Mouse (Mus musculus) kidney, postnatal 0 days (tissue): ENCODE data around the gene Atpif1. TPM values are rescaled to one million over a fixed set of nuclear protein-coding genes. Genes with fewer than 3 reads are reported as not detected.
A peak's percentile ranks its signal among the peaks of the same experiment; 100 is the strongest.

Experiments used
- ATAC-seq: fragments of 200-750 bp; cut with Nextera tagmentation; replicated peaks from 2 replicates; pipeline ENCODE4 v1.8.0; 2017; ENCODE audit warnings: low read depth, moderate number of reproducible peaks, moderate TSS enrichment, moderate library complexity; ENCODE audit not compliant: low FRiP score
- DNase-seq: peaks from one replicate; pipeline ENCODE4 v3.0.0-alpha.2; 2016; ENCODE audit warnings: low spot score
- H3K27ac ChIP-seq: fragments of 300-500 bp; sonication (generic); 2 replicates; pipeline ENCODE4 v1.5.1; 2014; ENCODE audit warnings: mild to moderate bottlenecking
- H3K27me3 ChIP-seq: fragments of 300-500 bp; sonication (generic); 2 replicates; pipeline ENCODE4 v1.6.1; 2014; ENCODE audit warnings: low read length, mixed read lengths; ENCODE audit not compliant: insufficient read depth
- H3K36me3 ChIP-seq: fragments of 300-500 bp; sonication (generic); 2 replicates; pipeline ENCODE4 v1.6.1; 2014; ENCODE audit warnings: low read length, mixed read lengths; ENCODE audit not compliant: insufficient read depth
- H3K4me1 ChIP-seq: fragments of 300-500 bp; sonication (generic); replicated peaks from 2 replicates; pipeline ENCODE4 v1.6.1; 2014; ENCODE audit warnings: antibody characterized with exemption, low read length, mixed read lengths; ENCODE audit not compliant: insufficient read depth
- H3K4me2 ChIP-seq: fragments of 300-500 bp; sonication (generic); 2 replicates; pipeline ENCODE4 v1.6.1; 2014; ENCODE audit warnings: mild to moderate bottlenecking, low read length, moderate library complexity, mixed read lengths
- H3K4me3 ChIP-seq: fragments of 300-500 bp; sonication (generic); replicated peaks from 2 replicates; pipeline ENCODE4 v1.5.1; 2014; ENCODE audit warnings: low read depth, low read length
- H3K9ac ChIP-seq: fragments of 300-500 bp; sonication (generic); 2 replicates; pipeline ENCODE4 v1.6.1; 2014; ENCODE audit warnings: low read depth, low read length
- H3K9me3 ChIP-seq: fragments of 300-500 bp; sonication (generic); replicated peaks from 2 replicates; pipeline ENCODE4 v1.6.1; 2016; ENCODE audit warnings: low read length, inconsistent platforms, mixed read lengths
- CTCF ChIP-seq: IDR thresholded peaks from 2 replicates; pipeline ENCODE4 v1.5.1; 2016; ENCODE audit warnings: antibody characterized with exemption, low read depth, mild to moderate bottlenecking, moderate library complexity
- WGBS: fragments of 180-500 bp; shearing (Covaris S2); extraction: QIAGEN DNeasy Blood & Tissue Kit; methylation state at CpG from one replicate; pipeline ENCODE4 v1.1.7; 2014; 5-methylcytosine and 5-hydroxymethylcytosine counted together
- polyA plus RNA-seq: library from polyadenylated mRNA; unstranded; fragments of >200 nt; fragmentation: Nextera tagmentation; extraction: Ambion mirVana; gene quantifications from 2 replicates; pipeline ENCODE4 v1.2.1, GENCODE M21; 2015

The Atpif1 gene
- polyA plus RNA-seq, 1 experiment from 2014 or later = 1,801 TPM

DNA sequence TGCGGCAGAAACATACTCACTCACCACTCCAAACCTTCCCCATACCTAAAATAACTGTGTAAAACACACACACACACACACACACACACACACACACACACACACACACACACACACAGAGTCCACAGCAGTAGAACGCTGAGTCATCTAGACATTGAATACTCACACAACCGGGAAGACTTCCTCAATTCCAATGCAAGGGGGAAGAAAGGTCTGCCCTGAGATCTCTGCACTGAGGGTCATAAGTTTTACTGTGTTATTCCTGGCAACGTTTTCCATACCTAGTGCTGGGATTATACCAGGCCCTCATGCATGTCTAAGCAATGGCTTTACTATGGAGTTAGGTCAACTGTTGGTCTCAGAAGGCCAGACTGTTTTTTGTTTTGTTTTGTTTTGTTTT lies 4.1 kb downstream of the Atpif1 start:
- Histone ChIP-seq H3K9ac (no peak overlapping the region), H3K27ac (no peak overlapping the region), H3K9me3 (no peaks in the 10 kb centered on the region), H3K4me1 (peaks cover 8% of the 10 kb centered on the region; the same call in 1 of the 2 replicates), H3K36me3 (peaks cover 12% of the 10 kb centered on the region; the same call in 1 of the 2 replicates), H3K4me2 (no peak overlapping the region), H3K4me3 (no peak overlapping the region), H3K27me3 (no peaks in the 10 kb centered on the region)
- DNase-seq = peak; percentile 37
- ATAC-seq = no peak
- 61% methylated on average over 4 of the region's 4 CpGs for WGBS
- TF ChIP-seq CTCF = no peak

DNA sequence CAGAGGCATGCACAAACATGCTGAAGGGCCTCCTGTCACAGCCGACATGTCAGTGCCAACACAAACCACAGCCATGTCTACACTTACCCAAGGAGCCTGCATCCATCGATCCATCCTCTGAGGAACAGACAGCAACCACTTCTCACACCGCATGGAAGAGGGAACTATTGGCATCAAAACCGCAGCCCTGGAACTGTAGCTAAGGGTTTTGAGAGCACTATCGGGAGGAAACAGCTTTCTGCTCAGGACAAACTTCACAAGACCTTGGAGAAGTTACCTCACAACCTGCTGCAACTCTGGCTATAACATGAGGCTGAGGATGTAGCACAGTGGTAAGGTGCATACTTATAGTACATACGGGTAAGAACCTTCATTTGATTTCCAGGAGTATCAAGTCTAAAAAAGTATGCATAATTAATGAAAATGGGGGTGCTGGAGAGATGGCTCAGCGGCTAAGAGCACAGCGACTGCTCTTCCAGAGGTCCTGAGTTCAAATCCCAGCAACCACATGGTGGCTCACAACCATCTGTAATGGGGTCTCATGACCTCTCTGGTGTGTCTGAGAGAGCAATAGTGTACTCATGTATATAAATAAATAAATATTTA lies 5.4 kb downstream of the Atpif1 start:
- no peak overlapping the region for H3K4me3 ChIP-seq
- no peak for ATAC-seq
- 86% methylated on average over 8 of the region's 8 CpGs for WGBS
- no peak overlapping the region for H3K4me2 ChIP-seq
- H3K9ac ChIP-seq = no peak overlapping the region
- no peak for TF ChIP-seq CTCF
- DNase-seq = no peak
- H3K27me3 ChIP-seq = no peaks in the 10 kb centered on the region
- peaks cover 5% of the 10 kb centered on the region; the same call in 1 of the 2 replicates for H3K4me1 ChIP-seq
- no peaks in the 10 kb centered on the region for H3K9me3 ChIP-seq
- peaks cover 12% of the 10 kb centered on the region; the same call in 1 of the 2 replicates for H3K36me3 ChIP-seq
- H3K27ac ChIP-seq = no peak overlapping the region

DNA sequence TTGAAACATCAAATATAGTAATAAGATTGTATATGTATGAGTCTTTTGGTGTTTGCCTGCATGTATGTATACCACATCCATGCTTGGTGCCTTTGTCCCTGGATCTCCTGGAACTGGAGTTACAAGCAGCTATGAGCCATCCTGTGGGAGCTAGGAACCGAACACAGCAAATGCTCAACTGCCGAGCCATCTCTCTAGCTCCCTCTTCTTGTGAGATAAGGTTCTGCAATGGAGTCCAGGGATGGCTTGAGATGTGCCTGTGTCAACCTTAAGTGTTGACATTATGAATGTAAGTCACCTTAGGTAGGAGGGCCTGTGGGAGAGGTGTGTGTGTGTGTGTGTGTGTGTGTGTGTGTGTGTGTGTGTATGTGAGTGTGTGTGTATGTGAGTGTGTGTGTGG lies 6.8 kb downstream of the Atpif1 start:
- Histone ChIP-seq H3K36me3 (peaks cover 12% of the 10 kb centered on the region; the same call in 1 of the 2 replicates), H3K4me1 (peaks cover 5% of the 10 kb centered on the region; the same call in 1 of the 2 replicates), H3K27me3 (no peaks in the 10 kb centered on the region), H3K4me2 (no peak overlapping the region), H3K9ac (no peak overlapping the region), H3K9me3 (no peaks in the 10 kb centered on the region), H3K27ac (no peak overlapping the region), H3K4me3 (no peak overlapping the region)
- TF ChIP-seq CTCF = peak; percentile 43; the same call in 1 of the 2 replicates
- DNase-seq (no peak), ATAC-seq (no peak)
- WGBS = 52% methylated on average over 2 of the region's 2 CpGs

DNA sequence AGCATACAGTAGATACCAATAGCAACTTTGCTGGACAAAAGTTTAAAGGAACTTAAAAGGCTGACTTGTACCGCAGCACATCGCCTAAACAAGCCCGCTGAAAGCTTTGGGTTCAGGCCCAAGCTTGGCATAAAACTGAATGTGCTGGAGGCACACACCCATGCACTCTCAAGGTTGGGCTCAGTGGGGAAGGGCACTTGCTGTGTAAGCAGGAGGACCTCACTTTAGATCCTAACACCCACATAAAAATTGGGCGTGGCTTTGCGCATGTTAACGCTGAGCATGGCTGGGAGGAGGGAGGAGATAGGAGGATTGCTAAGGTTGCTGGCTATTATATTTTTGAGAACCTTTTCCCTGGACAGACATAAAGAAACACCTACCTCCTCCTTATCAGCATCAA lies 8.7 kb downstream of the Atpif1 start:
- H3K27me3 ChIP-seq = no peaks in the 10 kb centered on the region
- no peak for TF ChIP-seq CTCF
- H3K9me3 ChIP-seq = no peaks in the 10 kb centered on the region
- WGBS = 55% methylated on average over 6 of the region's 6 CpGs
- no peak overlapping the region for H3K9ac ChIP-seq
- H3K4me1 ChIP-seq = 0 out of 2 replicates have a peak, but pooled peaks cover 5% of the 10 kb centered on the region
- no peak overlapping the region for H3K4me2 ChIP-seq
- DNase-seq = no peak
- H3K27ac ChIP-seq = peak overlapping the region; percentile 40; the same call in 1 of the 2 replicates
- H3K4me3 ChIP-seq = no peak overlapping the region
- H3K36me3 ChIP-seq = no peaks in the 10 kb centered on the region
- no peak for ATAC-seq

DNA sequence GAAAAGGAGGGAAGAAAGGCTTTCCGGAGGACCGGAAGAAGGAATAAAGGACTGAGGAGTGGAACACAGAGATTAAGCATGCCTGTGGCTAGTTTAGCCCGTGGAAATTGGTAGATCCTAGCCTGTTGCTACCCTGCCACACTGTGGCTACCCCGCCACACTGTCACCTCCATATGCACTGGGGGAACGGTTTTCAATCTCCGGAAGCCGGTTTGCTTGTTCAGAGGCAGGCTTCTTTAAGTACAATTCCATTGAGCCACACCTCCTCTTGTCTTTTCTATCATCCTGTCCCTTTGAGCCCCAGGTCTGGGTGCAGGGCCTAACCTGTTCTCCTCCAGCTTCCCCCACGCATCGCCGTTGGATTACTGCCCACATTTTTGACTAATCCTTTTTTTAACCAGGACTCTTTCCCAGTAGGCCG lies 9.1 kb downstream of the Atpif1 start:
- Histone ChIP-seq H3K9me3 (no peaks in the 10 kb centered on the region), H3K4me3 (no peak overlapping the region), H3K27me3 (no peaks in the 10 kb centered on the region), H3K4me1 (0 out of 2 replicates have a peak, but pooled peaks cover 5% of the 10 kb centered on the region), H3K27ac (peak overlapping the region; percentile 40; the same call in 1 of the 2 replicates), H3K36me3 (no peaks in the 10 kb centered on the region), H3K9ac (no peak overlapping the region), H3K4me2 (no peak overlapping the region)
- peak; percentile 41; the same call in 1 of the 2 replicates for TF ChIP-seq CTCF
- no peak for ATAC-seq
- DNase-seq = peak; percentile 37
- 23% methylated on average over 11 of the region's 11 CpGs for WGBS

DNA sequence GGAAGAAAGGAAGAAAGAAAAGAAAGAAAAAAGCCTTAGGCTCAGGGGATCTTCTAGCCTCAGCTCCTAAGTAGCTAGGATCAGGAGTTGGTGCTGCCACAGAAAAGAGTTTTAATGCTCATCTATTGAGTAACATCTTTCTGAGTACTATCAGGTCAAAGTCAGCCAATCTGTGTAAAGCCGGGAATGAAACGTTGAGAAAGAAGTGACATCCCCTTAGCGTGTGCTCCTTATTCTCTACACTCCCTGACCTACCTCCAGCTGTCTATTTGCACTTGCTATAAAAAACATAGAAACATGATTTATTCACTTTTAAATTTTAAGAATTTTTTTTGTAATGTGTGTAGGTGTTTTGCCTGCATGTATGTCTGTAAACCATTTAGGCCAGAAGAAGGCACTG lies 14.3 kb downstream of the Atpif1 start:
- 92% methylated on average over 3 of the region's 3 CpGs for WGBS
- Histone ChIP-seq H3K27me3 (no peaks in the 10 kb centered on the region), H3K9ac (no peak overlapping the region), H3K4me3 (no peak overlapping the region), H3K4me1 (no peaks in the 10 kb centered on the region), H3K36me3 (no peaks in the 10 kb centered on the region), H3K27ac (no peak overlapping the region), H3K9me3 (no peaks in the 10 kb centered on the region), H3K4me2 (no peak overlapping the region)
- no peak for ATAC-seq
- TF ChIP-seq CTCF = no peak
- DNase-seq = no peak
